Mouse (Mus musculus) brain, adult 2 months (tissue): ENCODE data around the gene Olfr494.

ENCODE experiments used
- DNase-seq: peaks from one replicate; pipeline ENCODE4 v3.0.0; 2011; ENCODE audit warnings: low read depth, low spot score

Olfr494 gene

DNA sequence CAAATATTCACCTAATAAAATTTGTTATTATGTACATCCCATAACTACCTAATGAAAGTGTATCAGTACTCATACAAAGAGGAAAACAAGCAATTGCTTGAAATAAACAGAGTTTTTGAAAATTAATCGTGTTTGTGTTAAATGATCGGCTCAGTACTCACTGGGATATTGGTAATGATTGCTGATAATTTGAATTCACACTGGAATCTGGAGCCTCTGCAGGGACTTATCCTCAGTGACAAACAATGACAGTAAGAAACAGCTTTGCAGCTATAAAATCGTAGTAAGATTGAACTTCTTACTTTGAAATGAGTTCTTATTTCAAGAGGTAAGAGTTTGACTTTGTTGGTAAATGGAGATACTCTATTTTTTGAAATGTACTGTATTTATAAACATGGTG lies at the start of gene Olfr494:
Gene Olfr494 (plus strand): TSS at position 301 of the 400 bp plus-strand sequence.
- DNase-seq, result no peak

DNA sequence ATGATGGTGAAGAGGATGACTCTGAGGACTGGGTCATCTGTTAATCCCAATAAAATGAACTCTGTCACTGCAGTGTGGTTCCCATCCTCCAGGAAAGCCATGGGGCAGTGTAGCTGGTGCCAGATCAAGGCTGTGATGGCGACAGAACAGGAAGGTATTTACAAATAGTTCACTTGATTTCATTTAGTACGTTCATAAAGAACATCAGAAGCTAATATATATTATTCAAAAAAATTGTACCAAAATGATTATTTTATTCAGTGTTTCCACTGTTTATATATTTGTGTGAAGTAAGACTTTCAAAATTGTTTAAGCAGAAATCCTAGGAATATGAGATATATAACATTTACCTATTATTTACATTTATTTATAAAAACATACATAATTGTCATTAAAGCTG lies 41.6 kb upstream of the Olfr494 start, which contains the start of gene Olfr492:
Gene Olfr492 (minus strand): TSS at position 101 of the 400 bp plus-strand sequence.
- no peak for DNase-seq

DNA sequence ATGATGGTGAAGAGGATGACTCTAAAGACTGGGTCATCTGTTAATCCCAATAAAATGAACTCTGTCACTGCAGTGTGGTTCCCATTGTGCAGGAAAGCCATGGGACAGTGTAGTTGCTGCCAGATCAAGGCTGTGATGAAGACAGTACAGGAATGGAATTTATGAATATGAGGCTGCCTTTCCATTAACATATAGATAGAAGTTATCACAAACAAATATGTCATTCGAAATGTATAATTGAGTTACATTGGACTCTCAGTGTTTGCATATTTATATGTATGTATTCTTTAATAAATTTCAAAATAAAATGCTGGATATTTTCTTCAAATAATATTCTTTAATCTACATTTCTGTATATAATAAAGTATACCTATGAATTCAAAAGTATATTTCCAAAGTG lies 18.3 kb upstream of the Olfr494 start, which contains the start of gene Olfr493:
Gene Olfr493 (minus strand): TSS at position 101 of the 400 bp plus-strand sequence.
- DNase-seq, result no peak

DNA sequence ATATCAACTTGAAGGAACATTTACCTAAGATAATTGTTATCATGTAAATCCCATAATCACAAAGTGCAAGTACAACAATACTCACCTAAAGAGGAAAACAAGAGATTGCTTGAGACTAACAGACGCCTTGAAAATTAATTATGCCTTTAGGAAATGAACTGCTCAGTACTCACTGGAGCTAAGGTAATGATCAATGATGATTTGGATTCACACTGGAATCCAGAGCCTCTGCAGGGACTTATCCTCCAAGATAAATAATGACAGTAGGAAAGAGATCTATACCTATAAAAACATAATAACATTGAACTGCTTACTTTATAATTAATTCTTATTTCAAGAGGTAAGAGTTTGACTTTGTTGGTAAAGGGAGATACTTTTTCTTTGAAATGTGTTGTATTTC lies 27.7 kb downstream of the Olfr494 start, which contains the start of gene Olfr495:
Gene Olfr495 (plus strand): TSS at position 301 of the 400 bp plus-strand sequence.
- DNase-seq, result no peak
